Comparison of ENCODE assay signal across 16 mouse cellular contexts in the genomic region with DNA sequence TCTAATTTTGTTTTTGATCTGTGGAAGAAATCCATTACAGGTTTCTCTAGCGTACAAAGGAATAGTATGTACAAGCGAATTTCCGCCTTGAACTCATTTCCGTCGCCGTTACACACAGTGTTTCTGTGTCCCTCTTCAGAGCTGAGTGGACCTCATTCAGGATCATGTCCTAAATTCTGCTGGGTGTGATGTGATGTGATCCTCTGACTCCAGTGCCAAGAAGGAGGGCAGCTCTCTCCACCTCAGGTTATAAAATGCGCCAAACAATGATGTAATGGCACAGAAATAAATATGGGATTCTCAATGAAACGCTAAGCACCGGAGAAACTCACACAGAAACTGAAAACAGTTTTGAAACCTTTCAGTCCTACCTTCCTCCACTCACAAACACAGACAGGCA. TPM values are rescaled to one million over a fixed set of nuclear protein-coding genes. Genes with fewer than 3 reads are reported as not detected.
DNase-seq lines count a peak whose midpoint lies in the region; ATAC-seq and TF ChIP-seq lines count a peak whose summit lies in the region.
"Had no signal": no experiment of that assay in that cellular context is flagged by ENCODE, and none has a peak within 500 bp of the region (broad histone marks: within the 10 kb centered on the region; RNA-seq: fewer than 3 reads in every experiment).

No protein-coding gene starts in this region.

- peak; percentile 39 to 63 for DNase-seq in heart, adult 18-20 months
- no peak for DNase-seq in heart, embryonic 10.5 days (ENCODE audit: low spot score)
- DNase-seq in CH12.LX (ENCODE audit: extremely low read depth): no peak
- DNase-seq in limb, embryonic 14.5 days (ENCODE audit: low spot score): no peak
- DNase-seq in ovary, postnatal 10 days (ENCODE audit: low spot score): no peak
- DNase-seq: cerebellum, adult 9-11 months; kidney, adult 9 months; kidney, postnatal 36 days; lung, adult 2 months; lung, postnatal 36 days; thymus, postnatal 4 days had no signal

- no peaks in the 10 kb centered on the region for H3K27me3 ChIP-seq in heart, embryonic 10.5 days (ENCODE audit: insufficient read depth, poor library complexity, severe bottlenecking)
- no peaks in the 10 kb centered on the region for H3K27me3 ChIP-seq in CH12.LX (replicated peaks)
- no peaks in the 10 kb centered on the region for H3K27me3 ChIP-seq in embryonic facial prominence, embryonic 15.5 days
- no peaks in the 10 kb centered on the region for H3K27me3 ChIP-seq in limb, embryonic 14.5 days (ENCODE audit: control insufficient read depth, insufficient read depth, low read length)
- H3K27me3 ChIP-seq: forebrain, embryonic 15.5 days; neural tube, embryonic 12.5 days had no signal

- no peak for TF ChIP-seq POLR2A in CH12.LX (IDR thresholded peaks at IDR 0.05; ENCODE audit: low read depth, low read length)
- no peak for TF ChIP-seq POLR2A in limb, embryonic 14.5 days (IDR thresholded peaks at IDR 0.05; ENCODE audit: borderline replicate concordance, extremely low read depth, insufficient read depth, insufficient read length)

- dilution Hi-C loops in CH12.LX (cut with MboI; ENCODE audit: extremely low pct_ligation_motif_present, extremely low pct_unique_long_range_greater_than_20kb, low sequenced_read_pairs): no loop called here

- no peak for TF ChIP-seq RAD21 in CH12.LX (IDR thresholded peaks at IDR 0.05; ENCODE audit: low read depth, low read length)

- no peak for TF ChIP-seq CTCF in CH12.LX (conservative IDR thresholded peaks at IDR 0.05 in 1 of 2, IDR thresholded peaks at IDR 0.05 in 1 of 2; ENCODE audit: low read depth in 2 of 2, low read length in 2 of 2)

- H3K9ac ChIP-seq in CH12.LX (ENCODE audit: insufficient read depth, low read depth): no peak overlapping the region
- H3K9ac ChIP-seq in embryonic facial prominence, embryonic 15.5 days: no peak overlapping the region
- H3K9ac ChIP-seq in limb, embryonic 14.5 days (ENCODE audit: low read depth, low read length, severe bottlenecking): no peak overlapping the region
- H3K9ac ChIP-seq: forebrain, embryonic 15.5 days; neural tube, embryonic 12.5 days had no signal

- H3K4me1 ChIP-seq in heart, embryonic 10.5 days: 0 out of 2 replicates have a peak, but pooled peaks cover 3% of the 10 kb centered on the region
- no peaks in the 10 kb centered on the region for H3K4me1 ChIP-seq in CH12.LX (ENCODE audit: control insufficient read depth in 1 of 2, insufficient read depth in 2 of 2)
- no peaks in the 10 kb centered on the region for H3K4me1 ChIP-seq in embryonic facial prominence, embryonic 15.5 days
- no peaks in the 10 kb centered on the region for H3K4me1 ChIP-seq in limb, embryonic 14.5 days (ENCODE audit: control insufficient read depth, insufficient read depth, low read length)
- H3K4me1 ChIP-seq: forebrain, embryonic 15.5 days; neural tube, embryonic 12.5 days had no signal

- H3K36me3 ChIP-seq in heart, embryonic 10.5 days: no peaks in the 10 kb centered on the region
- no peaks in the 10 kb centered on the region for H3K36me3 ChIP-seq in CH12.LX (replicated peaks in 1 of 2; ENCODE audit: control insufficient read depth in 1 of 2, insufficient read depth in 1 of 2, low read length in 1 of 2)
- H3K36me3 ChIP-seq in embryonic facial prominence, embryonic 15.5 days: no peaks in the 10 kb centered on the region
- H3K36me3 ChIP-seq in limb, embryonic 14.5 days (ENCODE audit: control insufficient read depth, insufficient read depth, low read length): no peaks in the 10 kb centered on the region
- H3K36me3 ChIP-seq: forebrain, embryonic 15.5 days; neural tube, embryonic 12.5 days had no signal

- H3K4me3 ChIP-seq in heart, embryonic 10.5 days: no peak overlapping the region
- H3K4me3 ChIP-seq in CH12.LX (replicated peaks in 1 of 3; ENCODE audit: low read depth in 2 of 3, low read length in 2 of 3, poor library complexity in 1 of 3): no peak overlapping the region
- H3K4me3 ChIP-seq in embryonic facial prominence, embryonic 15.5 days (replicated peaks): no peak overlapping the region
- no peak overlapping the region for H3K4me3 ChIP-seq in limb, embryonic 14.5 days (replicated peaks; ENCODE audit: low read length)
- H3K4me3 ChIP-seq: forebrain, embryonic 15.5 days; neural tube, embryonic 12.5 days had no signal

- 90% methylated on average over 9 of the region's 9 CpGs for WGBS in heart, embryonic 10.5 days
- 82% methylated on average over 9 of the region's 9 CpGs for WGBS in embryonic facial prominence, embryonic 15.5 days
- WGBS in limb, embryonic 14.5 days: 71% methylated on average over 9 of the region's 9 CpGs

- in situ Hi-C loops in CH12.LX (cut with MboI; ENCODE audit: low pct_ligation_motif_present, low pct_unique_long_range_greater_than_20kb, low sequenced_read_pairs): loop anchor here (25.0 kb wide), 1 partner anchor 554 kb away; no protein-coding TSS in a partner anchor

- H3K79me2 ChIP-seq in CH12.LX (replicated peaks; ENCODE audit: control insufficient read depth, extremely low read depth, insufficient read depth, poor library complexity, severe bottlenecking): no peaks in the 10 kb centered on the region

- no peaks in the 10 kb centered on the region for H3K9me3 ChIP-seq in heart, embryonic 10.5 days
- no peaks in the 10 kb centered on the region for H3K9me3 ChIP-seq in CH12.LX (replicated peaks; ENCODE audit: low read length)
- no peaks in the 10 kb centered on the region for H3K9me3 ChIP-seq in embryonic facial prominence, embryonic 15.5 days (replicated peaks)
- H3K9me3 ChIP-seq in limb, embryonic 14.5 days (ENCODE audit: control insufficient read depth, low read length): no peaks in the 10 kb centered on the region
- H3K9me3 ChIP-seq: forebrain, embryonic 15.5 days; neural tube, embryonic 12.5 days had no signal

- no peak overlapping the region for H3K4me2 ChIP-seq in CH12.LX (ENCODE audit: insufficient read depth, low read depth, poor library complexity, severe bottlenecking)
- no peak overlapping the region for H3K4me2 ChIP-seq in embryonic facial prominence, embryonic 15.5 days (replicated peaks)
- H3K4me2 ChIP-seq in limb, embryonic 14.5 days (replicated peaks; ENCODE audit: low read depth, low read length, severe bottlenecking): no peak overlapping the region
- H3K4me2 ChIP-seq: forebrain, embryonic 15.5 days; neural tube, embryonic 12.5 days had no signal

- ATAC-seq in embryonic facial prominence, embryonic 15.5 days (ENCODE audit: insufficient number of reproducible peaks, low FRiP score, low TSS enrichment, low read depth): no peak
- peak; percentile 58 for ATAC-seq in limb, embryonic 14.5 days (ENCODE audit: low FRiP score, low read depth)
- no peak for ATAC-seq in activated CD4-positive, CD25-positive, alpha-beta regulatory T cell, adult 4 months
- ATAC-seq: forebrain, embryonic 15.5 days; hindbrain, postnatal 0 days had no signal

- no peak overlapping the region for H3K27ac ChIP-seq in heart, embryonic 10.5 days
- H3K27ac ChIP-seq in CH12.LX (ENCODE audit: insufficient read depth, low read depth): no peak overlapping the region
- H3K27ac ChIP-seq in embryonic facial prominence, embryonic 15.5 days (replicated peaks): 0 out of 2 replicates have a peak overlapping the region, but pooled peaks have one; percentile 13
- peak overlapping the region; percentile 49 for H3K27ac ChIP-seq in limb, embryonic 14.5 days (replicated peaks; ENCODE audit: low read depth, low read length)
- H3K27ac ChIP-seq: forebrain, embryonic 15.5 days; hindbrain, postnatal 0 days; neural tube, embryonic 12.5 days had no signal

- no peak for TF ChIP-seq EP300 in CH12.LX (IDR thresholded peaks at IDR 0.05; ENCODE audit: low read length)

TF ChIP-seq in CH12.LX, 34 proteins besides CTCF, POLR2A, EP300 and RAD21:
- no peak for TF ChIP-seq USF1 (IDR thresholded peaks at IDR 0.05; ENCODE audit: low read depth, low read length)
- 0 out of 2 replicates have a peak, but pooled peaks have one; percentile 36 for TF ChIP-seq JUN (IDR thresholded peaks at IDR 0.05; ENCODE audit: insufficient read depth, low read depth, low read length)
- no peak for TF ChIP-seq HCFC1 (IDR thresholded peaks at IDR 0.05; ENCODE audit: low read depth, low read length)

RNA-seq across cellular contexts. Expression of a gene that starts 14.7 kb away (rescaled TPM):
- total RNA-seq in heart, adult 18-20 months (2021): 10 to 100 TPM; 59.9 to 61.3 TPM
- 21.8 and 24.4 TPM in 2 replicates for polyA plus RNA-seq in heart, embryonic 10.5 days (2016; fragmentation: Nextera tagmentation; extraction: Ambion mirVana)
- total RNA-seq in CH12.LX (2012; rRNA removed) (22.3 and 23.0 TPM in 2 replicates), CH12.LX (2014; rRNA removed) (25.7 and 26.5 TPM in 2 replicates)
- 19.5 and 21.2 TPM in 2 replicates for polyA plus RNA-seq in CH12.LX (2012; ENCODE audit: insufficient read length, low read depth)
- polyA plus RNA-seq in embryonic facial prominence, embryonic 15.5 days (2015; fragmentation: Nextera tagmentation; extraction: Ambion mirVana): 26.9 and 28.0 TPM in 2 replicates
- 35.0 and 35.8 TPM in 2 replicates for polyA plus RNA-seq in limb, embryonic 14.5 days (2012; rRNA removed)
- 29.7 and 33.5 TPM in 2 replicates for polyA plus RNA-seq in limb, embryonic 14.5 days (2014; fragmentation: Nextera tagmentation; extraction: Ambion mirVana)
- 10 to 100 TPM; 11.2 to 12.4 TPM for polyA plus RNA-seq in activated CD4-positive, CD25-positive, alpha-beta regulatory T cell, adult 4 months (2017; shearing (Covaris generic))

RNA-seq across cellular contexts. Expression of a gene that starts 59.4 kb away (rescaled TPM):
- 1 to 10 TPM; 9.2 to 9.9 TPM for total RNA-seq in heart, adult 18-20 months (2021)
- 4.3 and 4.4 TPM in 2 replicates for polyA plus RNA-seq in heart, embryonic 10.5 days (2016; fragmentation: Nextera tagmentation; extraction: Ambion mirVana)
- total RNA-seq in CH12.LX (2012; rRNA removed): 37.2 and 37.6 TPM in 2 replicates
- 50.5 and 53.8 TPM in 2 replicates for total RNA-seq in CH12.LX (2014; rRNA removed)
- polyA plus RNA-seq in CH12.LX (2012; ENCODE audit: insufficient read length, low read depth): 85.7 and 88.6 TPM in 2 replicates
- 13.7 and 15.4 TPM in 2 replicates for polyA plus RNA-seq in embryonic facial prominence, embryonic 15.5 days (2015; fragmentation: Nextera tagmentation; extraction: Ambion mirVana)
- 7.6 and 7.7 TPM in 2 replicates for polyA plus RNA-seq in limb, embryonic 14.5 days (2012; rRNA removed)
- polyA plus RNA-seq in limb, embryonic 14.5 days (2014; fragmentation: Nextera tagmentation; extraction: Ambion mirVana): 10.1 and 14.7 TPM in 2 replicates
- 10 to 100 TPM; 21.6 to 22.8 TPM for polyA plus RNA-seq in activated CD4-positive, CD25-positive, alpha-beta regulatory T cell, adult 4 months (2017; shearing (Covaris generic))

Comparison
In these comparisons a context has a peak if more than half of its experiments do, and no peak if none do; other contexts are left out.
1. DNase-seq: peak in heart, adult 18-20 months (2 of 2); none in heart, embryonic 10.5 days (single experiment), CH12.LX (single experiment), limb, embryonic 14.5 days (single experiment) and ovary, postnatal 10 days (single experiment).
2. H3K27ac ChIP-seq: peak in embryonic facial prominence, embryonic 15.5 days (single experiment) and limb, embryonic 14.5 days (single experiment); none in heart, embryonic 10.5 days (single experiment) and CH12.LX (single experiment).